Comparison of ENCODE assay signal across 9 mouse cellular contexts in the genomic region with DNA sequence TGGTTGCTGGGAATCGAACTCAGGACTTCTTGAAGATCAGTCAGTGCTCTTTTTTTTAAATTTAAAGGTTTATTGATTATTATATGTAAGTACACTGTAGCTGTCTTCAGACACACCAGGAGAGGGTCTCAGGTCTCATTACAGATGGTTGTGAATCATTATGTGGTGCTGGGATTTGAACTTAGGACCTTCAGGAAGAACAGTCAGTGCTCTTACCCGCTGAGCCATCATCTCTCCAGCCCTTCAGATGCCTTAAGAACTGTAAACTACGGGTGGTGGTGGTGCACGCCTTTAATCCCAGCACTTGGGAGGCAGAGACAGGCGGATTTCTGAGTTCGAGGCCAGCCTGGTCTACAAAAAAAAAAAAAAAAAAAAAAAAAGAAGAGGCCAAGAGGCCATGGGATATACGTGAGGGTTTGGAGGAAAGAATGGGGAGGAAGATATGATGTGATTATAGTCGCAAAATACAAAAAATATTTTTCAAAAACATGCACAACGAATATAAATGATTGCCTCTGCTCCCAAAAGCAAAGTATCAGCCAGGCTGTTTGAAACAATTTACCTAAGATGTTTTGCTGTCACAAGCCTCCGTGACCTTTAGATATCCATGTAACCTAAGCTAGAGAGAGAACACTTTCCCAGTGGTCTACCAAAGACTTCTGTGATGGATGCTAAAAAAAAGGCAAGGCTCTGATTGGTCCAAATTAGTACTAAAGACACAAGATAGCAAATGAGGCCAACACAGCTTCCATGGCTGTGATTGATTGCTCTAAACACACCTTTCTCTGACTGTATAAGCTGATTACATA. TPM values are rescaled to one million over a fixed set of nuclear protein-coding genes. Genes with fewer than 3 reads are reported as not detected.
DNase-seq lines count a peak whose midpoint lies in the region; ATAC-seq and TF ChIP-seq lines count a peak whose summit lies in the region.
"Had no signal": no experiment of that assay in that cellular context is flagged by ENCODE, and none has a peak within 500 bp of the region (broad histone marks: within the 10 kb centered on the region; RNA-seq: fewer than 3 reads in every experiment).

No protein-coding gene starts in this region.

- peaks cover 35% of the 10 kb centered on the region for H3K36me3 ChIP-seq in megakaryocyte, embryonic 14.5 days (replicated peaks; ENCODE audit: low read length)
- H3K36me3 ChIP-seq in embryonic facial prominence, embryonic 10.5 days (replicated peaks): peaks cover 28% of the 10 kb centered on the region
- H3K36me3 ChIP-seq in hindbrain, postnatal 0 days (ENCODE audit: insufficient read depth, low read length): peaks cover 20% of the 10 kb centered on the region; the same call in 1 of the 2 replicates
- peaks cover 24% of the 10 kb centered on the region for H3K36me3 ChIP-seq in neural tube, embryonic 15.5 days

- intact Hi-C loops in gastrocnemius, postnatal 14 days (cut with DNase I; ENCODE audit: low total_unique reads): no loop called here

- H3K4me2 ChIP-seq in hindbrain, postnatal 0 days (ENCODE audit: low read depth, low read length): peak overlapping the region; percentile 25; the same call in 1 of the 2 replicates
- peak overlapping the region; percentile 37 for H3K4me2 ChIP-seq in neural tube, embryonic 15.5 days

- H3K27ac ChIP-seq in embryonic facial prominence, embryonic 10.5 days (replicated peaks): peak overlapping the region; percentile 97
- H3K27ac ChIP-seq in hindbrain, postnatal 0 days: peak overlapping the region; percentile 80
- H3K27ac ChIP-seq in neural tube, embryonic 15.5 days (replicated peaks): peak overlapping the region; percentile 56; the same call in 1 of the 2 replicates

- ATAC-seq in megakaryocyte, adult 5-6 weeks (ENCODE audit: poor library complexity, severe bottlenecking): no peak
- ATAC-seq in hindbrain, postnatal 0 days: no peak
- no peak for ATAC-seq in neural tube, embryonic 15.5 days (ENCODE audit: low FRiP score)

- H3K9me3 ChIP-seq in megakaryocyte, embryonic 14.5 days: no peaks in the 10 kb centered on the region
- no peaks in the 10 kb centered on the region for H3K9me3 ChIP-seq in embryonic facial prominence, embryonic 10.5 days
- no peaks in the 10 kb centered on the region for H3K9me3 ChIP-seq in hindbrain, postnatal 0 days (ENCODE audit: low read length)
- H3K9me3 ChIP-seq in neural tube, embryonic 15.5 days (replicated peaks): no peaks in the 10 kb centered on the region

- TF ChIP-seq CTCF in hindbrain, postnatal 0 days (IDR thresholded peaks at IDR 0.05; ENCODE audit: low read depth): no peak

- no peaks in the 10 kb centered on the region for H3K27me3 ChIP-seq in megakaryocyte, embryonic 14.5 days (replicated peaks)
- H3K27me3 ChIP-seq in embryonic facial prominence, embryonic 10.5 days (replicated peaks; ENCODE audit: low read depth, poor library complexity, severe bottlenecking): no peaks in the 10 kb centered on the region
- H3K27me3 ChIP-seq in hindbrain, postnatal 0 days (ENCODE audit: insufficient read depth, low read length): no peaks in the 10 kb centered on the region
- H3K27me3 ChIP-seq in neural tube, embryonic 15.5 days (replicated peaks): no peaks in the 10 kb centered on the region

- peak overlapping the region; percentile 90 for H3K4me3 ChIP-seq in megakaryocyte, embryonic 14.5 days (replicated peaks)
- H3K4me3 ChIP-seq in embryonic facial prominence, embryonic 10.5 days: peak overlapping the region; percentile 44
- H3K4me3 ChIP-seq in hindbrain, postnatal 0 days (ENCODE audit: low read length): no peak overlapping the region
- no peak overlapping the region for H3K4me3 ChIP-seq in neural tube, embryonic 15.5 days (replicated peaks)

- peaks cover 28% of the 10 kb centered on the region for H3K4me1 ChIP-seq in megakaryocyte, embryonic 14.5 days
- H3K4me1 ChIP-seq in embryonic facial prominence, embryonic 10.5 days: 0 out of 2 replicates have a peak, but pooled peaks cover 4% of the 10 kb centered on the region
- H3K4me1 ChIP-seq in hindbrain, postnatal 0 days (ENCODE audit: insufficient read depth, low read length): no peaks in the 10 kb centered on the region
- 0 out of 2 replicates have a peak, but pooled peaks cover 4% of the 10 kb centered on the region for H3K4me1 ChIP-seq in neural tube, embryonic 15.5 days

- WGBS in embryonic facial prominence, embryonic 10.5 days: 66% methylated on average over 10 of the region's 10 CpGs
- WGBS in hindbrain, postnatal 0 days: 71% methylated on average over 10 of the region's 10 CpGs
- WGBS in neural tube, embryonic 15.5 days: 74% methylated on average over 10 of the region's 10 CpGs

- no peak for DNase-seq in embryonic facial prominence, embryonic 10.5 days (ENCODE audit: low spot score)
- DNase-seq in hindbrain, postnatal 0 days (ENCODE audit: low spot score): no peak
- DNase-seq in cerebellum, postnatal 36 days: no peak
- DNase-seq in gastrocnemius, postnatal 14 days: no peak
- DNase-seq in adrenal gland, adult 18-20 months (ENCODE audit: low spot score in 2 of 2): no peak
- DNase-seq: gastrocnemius, postnatal 25 days had no signal

- H3K9ac ChIP-seq in hindbrain, postnatal 0 days (replicated peaks; ENCODE audit: low read length): no peak overlapping the region
- H3K9ac ChIP-seq in neural tube, embryonic 15.5 days (replicated peaks): no peak overlapping the region

RNA-seq across cellular contexts. Expression of gene Trappc6b, which starts 21.9 kb away (rescaled TPM):
- 15.5 and 76.7 TPM in 2 replicates for polyA plus RNA-seq in megakaryocyte, embryonic 14.5 days (2012; ENCODE audit: insufficient read depth, low replicate concordance)
- total RNA-seq in megakaryocyte, adult 5-6 weeks (2015): 86.7 and 89.7 TPM in 2 replicates
- total RNA-seq in megakaryocyte, adult 5-6 weeks (2017): 47.0 and 65.2 TPM in 2 replicates
- polyA plus RNA-seq in embryonic facial prominence, embryonic 10.5 days (2016; fragmentation: Nextera tagmentation; extraction: Ambion mirVana): 67.6 and 69.9 TPM in 2 replicates
- 40.9 and 43.1 TPM in 2 replicates for total RNA-seq in hindbrain, postnatal 0 days (2014; rRNA removed)
- polyA plus RNA-seq in hindbrain, postnatal 0 days (2015; fragmentation: Nextera tagmentation; extraction: Ambion mirVana): 168 and 171 TPM in 2 replicates
- 164 and 168 TPM in 2 replicates for polyA plus RNA-seq in neural tube, embryonic 15.5 days (2015; fragmentation: Nextera tagmentation; extraction: Ambion mirVana)
- total RNA-seq in gastrocnemius, postnatal 14 days (2021): 10 to 100 TPM; 29.9 to 33.7 TPM
- total RNA-seq in adrenal gland, adult 18-20 months (2021): 10 to 100 TPM; 87.2 to 90.5 TPM

RNA-seq across cellular contexts. Expression of gene Gemin2, which starts 26.2 kb away (rescaled TPM):
- 1.8 TPM in 1 of 2 replicates, not detected in the other for polyA plus RNA-seq in megakaryocyte, embryonic 14.5 days (2012; ENCODE audit: insufficient read depth, low replicate concordance)
- total RNA-seq in megakaryocyte, adult 5-6 weeks (2015): 10.1 and 14.3 TPM in 2 replicates
- total RNA-seq in megakaryocyte, adult 5-6 weeks (2017): 9.3 and 10.7 TPM in 2 replicates
- polyA plus RNA-seq in embryonic facial prominence, embryonic 10.5 days (2016; fragmentation: Nextera tagmentation; extraction: Ambion mirVana): 41.8 and 43.7 TPM in 2 replicates
- 3.9 and 6.2 TPM in 2 replicates for total RNA-seq in hindbrain, postnatal 0 days (2014; rRNA removed)
- polyA plus RNA-seq in hindbrain, postnatal 0 days (2015; fragmentation: Nextera tagmentation; extraction: Ambion mirVana): 12.0 and 13.1 TPM in 2 replicates
- 16.4 and 19.8 TPM in 2 replicates for polyA plus RNA-seq in neural tube, embryonic 15.5 days (2015; fragmentation: Nextera tagmentation; extraction: Ambion mirVana)
- total RNA-seq in gastrocnemius, postnatal 14 days (2021): 1 to 10 TPM; 4.6 to 5.1 TPM
- 1 to 10 TPM; 7.4 to 7.7 TPM for total RNA-seq in adrenal gland, adult 18-20 months (2021)

RNA-seq across cellular contexts. Expression of gene Pnn, which starts 27.3 kb away (rescaled TPM):
- polyA plus RNA-seq in megakaryocyte, embryonic 14.5 days (2012; ENCODE audit: insufficient read depth, low replicate concordance): 14.7 and 32.9 TPM in 2 replicates
- 45.4 and 47.7 TPM in 2 replicates for total RNA-seq in megakaryocyte, adult 5-6 weeks (2015)
- total RNA-seq in megakaryocyte, adult 5-6 weeks (2017): 67.4 and 83.2 TPM in 2 replicates
- polyA plus RNA-seq in embryonic facial prominence, embryonic 10.5 days (2016; fragmentation: Nextera tagmentation; extraction: Ambion mirVana): 114 and 121 TPM in 2 replicates
- 11.9 and 13.6 TPM in 2 replicates for total RNA-seq in hindbrain, postnatal 0 days (2014; rRNA removed)
- 82.3 and 93.9 TPM in 2 replicates for polyA plus RNA-seq in hindbrain, postnatal 0 days (2015; fragmentation: Nextera tagmentation; extraction: Ambion mirVana)
- polyA plus RNA-seq in neural tube, embryonic 15.5 days (2015; fragmentation: Nextera tagmentation; extraction: Ambion mirVana): 84.3 and 93.0 TPM in 2 replicates
- total RNA-seq in gastrocnemius, postnatal 14 days (2021): 10 to 100 TPM; 14.9 to 18.2 TPM
- 10 to 100 TPM; 41.3 to 49.4 TPM for total RNA-seq in adrenal gland, adult 18-20 months (2021)

RNA-seq across cellular contexts. Expression of gene Sec23a, which starts 27.5 kb away (rescaled TPM):
- 1.2 and 1.5 TPM in 2 replicates for polyA plus RNA-seq in megakaryocyte, embryonic 14.5 days (2012; ENCODE audit: insufficient read depth, low replicate concordance)
- total RNA-seq in megakaryocyte, adult 5-6 weeks (2015): 17.5 and 21.1 TPM in 2 replicates
- total RNA-seq in megakaryocyte, adult 5-6 weeks (2017): 20.5 and 21.1 TPM in 2 replicates
- 59.8 and 60.5 TPM in 2 replicates for polyA plus RNA-seq in embryonic facial prominence, embryonic 10.5 days (2016; fragmentation: Nextera tagmentation; extraction: Ambion mirVana)
- total RNA-seq in hindbrain, postnatal 0 days (2014; rRNA removed): 120 and 124 TPM in 2 replicates
- polyA plus RNA-seq in hindbrain, postnatal 0 days (2015; fragmentation: Nextera tagmentation; extraction: Ambion mirVana): 81.7 and 86.5 TPM in 2 replicates
- polyA plus RNA-seq in neural tube, embryonic 15.5 days (2015; fragmentation: Nextera tagmentation; extraction: Ambion mirVana): 95.2 and 96.0 TPM in 2 replicates
- total RNA-seq in gastrocnemius, postnatal 14 days (2021): 10 to 100 TPM; 42.9 to 43.4 TPM
- total RNA-seq in adrenal gland, adult 18-20 months (2021): 10 to 100 TPM; 32.6 to 46.9 TPM

RNA-seq across cellular contexts. Expression of gene Mia2, which starts 56.2 kb away (rescaled TPM):
- 12.8 and 26.3 TPM in 2 replicates for polyA plus RNA-seq in megakaryocyte, embryonic 14.5 days (2012; ENCODE audit: insufficient read depth, low replicate concordance)
- total RNA-seq in megakaryocyte, adult 5-6 weeks (2015): 259 and 268 TPM in 2 replicates
- 263 and 350 TPM in 2 replicates for total RNA-seq in megakaryocyte, adult 5-6 weeks (2017)
- 45.2 and 47.0 TPM in 2 replicates for polyA plus RNA-seq in embryonic facial prominence, embryonic 10.5 days (2016; fragmentation: Nextera tagmentation; extraction: Ambion mirVana)
- 24.9 and 32.7 TPM in 2 replicates for total RNA-seq in hindbrain, postnatal 0 days (2014; rRNA removed)
- polyA plus RNA-seq in hindbrain, postnatal 0 days (2015; fragmentation: Nextera tagmentation; extraction: Ambion mirVana): 38.2 and 45.8 TPM in 2 replicates
- polyA plus RNA-seq in neural tube, embryonic 15.5 days (2015; fragmentation: Nextera tagmentation; extraction: Ambion mirVana): 32.5 and 52.6 TPM in 2 replicates
- total RNA-seq in gastrocnemius, postnatal 14 days (2021): 10 to 100 TPM; 62.5 to 69.8 TPM
- total RNA-seq in adrenal gland, adult 18-20 months (2021): 100 to 1,000 TPM in 1 of 2 experiments, 10 to 100 TPM in 1; 85.7 to 150 TPM

Comparison
In these comparisons a context has a peak if more than half of its experiments do, and no peak if none do; other contexts are left out.
1. H3K4me3 ChIP-seq: peak in megakaryocyte, embryonic 14.5 days (single experiment) and embryonic facial prominence, embryonic 10.5 days (single experiment); none in hindbrain, postnatal 0 days (single experiment) and neural tube, embryonic 15.5 days (single experiment).
2. Peak in every context shown above with its lines, with median percentiles within 50 percentile points of each other: H3K27ac ChIP-seq.